Mouse (Mus musculus) layer of hippocampus, adult 8-10 months (tissue): ENCODE data around the gene Stxbp6. TPM values are rescaled to one million over a fixed set of nuclear protein-coding genes. Genes with fewer than 3 reads are reported as not detected.

Experiments used
- DNase-seq, 2 experiments: peaks; one replicate each; pipeline ENCODE4 v3.0.0; 2022; ENCODE audit warnings: low spot score in 2 of 2
- total RNA-seq, 4 experiments: library from RNA; stranded (reverse); gene quantifications; 2 replicates each; pipeline ENCODE4 v1.2.4; 2022

Stxbp6 gene
- total RNA-seq, 4 experiments from 2014 or later = 58.4 to 79.2 (median 75.5) TPM

DNA sequence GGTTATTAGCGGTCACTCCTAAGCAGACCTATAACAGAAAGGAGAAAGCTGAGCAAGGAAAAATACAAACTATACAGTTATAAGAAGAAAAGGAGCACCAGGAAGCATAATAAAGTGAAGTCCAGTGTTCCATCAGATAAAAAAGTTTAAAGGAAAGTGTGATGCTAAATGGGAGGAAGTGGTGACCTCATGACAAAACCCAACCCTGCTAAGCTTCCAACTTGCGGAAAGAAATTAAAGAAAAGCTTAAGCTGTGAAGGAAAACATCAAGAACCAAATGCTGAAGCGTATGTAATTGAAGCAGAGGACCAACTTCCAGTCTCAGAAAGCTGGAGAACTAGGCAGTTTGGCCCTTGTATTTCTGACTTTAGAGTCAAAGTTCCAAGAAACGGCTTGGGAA lies 77.1 kb downstream of the Stxbp6 start:
- DNase-seq = no peak

DNA sequence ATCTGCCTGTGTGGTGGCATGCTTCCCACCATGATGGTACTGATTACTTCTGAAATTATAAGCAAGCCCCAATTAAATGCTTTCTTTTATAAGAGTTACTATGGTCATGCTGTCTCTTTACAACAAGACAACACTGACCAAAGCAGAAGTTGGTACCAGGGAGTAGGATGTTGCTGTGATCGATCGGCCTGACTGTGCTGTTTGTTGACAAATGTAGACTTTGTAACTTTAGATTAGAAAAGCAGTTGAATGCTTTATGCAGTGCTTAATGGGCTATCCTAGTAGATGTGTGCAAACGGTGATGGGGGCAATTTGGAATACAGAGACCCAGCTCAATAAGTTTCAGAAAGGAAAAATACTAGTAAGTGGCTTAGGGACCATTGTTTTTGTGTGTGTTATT lies 77.6 kb downstream of the Stxbp6 start:
- DNase-seq = no peak

DNA sequence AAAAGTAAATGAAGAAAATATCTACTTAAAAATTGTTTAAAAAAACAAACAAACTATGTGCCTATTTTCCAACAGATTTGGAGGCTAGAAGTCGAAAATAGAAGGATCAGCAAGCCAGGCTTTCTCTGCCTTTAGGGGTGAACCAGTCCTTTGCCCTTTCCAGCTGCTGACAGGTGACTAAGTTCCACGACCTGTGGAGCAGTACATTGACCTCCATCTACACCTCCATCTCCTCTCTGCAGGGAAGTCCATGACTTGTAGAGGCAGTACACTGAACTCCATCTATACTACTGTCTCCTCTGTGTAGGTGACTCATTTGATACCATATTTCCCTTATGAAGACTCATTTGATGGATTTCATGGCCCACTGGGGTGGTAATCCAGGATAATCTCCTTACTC lies 78.2 kb downstream of the Stxbp6 start:
- no peak for DNase-seq

GRCm38 (mm10) chr12:44993391-44993790 lies 81.1 kb downstream of the Stxbp6 start:
- peak; percentile 83 to 87 for DNase-seq

DNA sequence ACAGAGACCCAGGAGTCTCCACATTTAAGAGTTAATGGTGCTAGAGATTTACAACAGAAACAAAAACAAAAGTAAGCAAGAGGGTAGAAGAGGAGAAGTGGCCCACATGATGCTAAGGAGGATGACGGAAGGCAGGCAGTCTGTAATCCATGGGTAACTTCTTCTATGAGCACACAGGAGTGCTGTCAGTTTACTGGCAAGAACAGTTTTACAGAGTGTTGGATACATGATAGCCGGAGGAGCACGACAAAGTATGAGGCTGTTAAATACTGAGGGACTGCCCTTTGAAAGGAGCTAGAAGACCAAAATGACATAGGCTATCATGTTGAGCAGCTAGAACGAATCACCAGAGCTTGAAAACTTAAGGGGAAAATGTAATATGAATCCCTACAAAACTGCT lies 81.7 kb downstream of the Stxbp6 start:
- no peak for DNase-seq

DNA sequence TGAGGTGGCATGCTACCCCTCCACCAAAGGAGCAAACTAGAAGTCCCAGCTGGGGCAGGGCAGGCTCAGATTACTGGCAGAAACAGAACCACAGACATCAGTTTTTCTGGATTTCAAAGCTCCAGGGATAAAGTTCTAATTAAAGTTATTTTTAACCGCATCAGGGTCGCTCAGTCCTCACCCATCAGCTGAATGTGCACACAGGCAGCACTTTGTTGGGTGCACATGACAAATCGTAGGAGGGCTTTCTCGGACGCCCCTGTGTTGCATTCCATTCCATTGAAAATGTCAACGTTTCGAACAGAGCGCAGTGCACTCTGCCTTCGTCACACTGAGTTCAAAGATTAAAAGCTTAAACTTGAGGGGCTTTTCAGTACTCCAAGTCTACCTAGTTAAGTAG lies 84.1 kb downstream of the Stxbp6 start:
- DNase-seq = no peak

GRCm38 (mm10) chr12:44989011-44989410 lies 85.5 kb downstream of the Stxbp6 start:
- no peak for DNase-seq

DNA sequence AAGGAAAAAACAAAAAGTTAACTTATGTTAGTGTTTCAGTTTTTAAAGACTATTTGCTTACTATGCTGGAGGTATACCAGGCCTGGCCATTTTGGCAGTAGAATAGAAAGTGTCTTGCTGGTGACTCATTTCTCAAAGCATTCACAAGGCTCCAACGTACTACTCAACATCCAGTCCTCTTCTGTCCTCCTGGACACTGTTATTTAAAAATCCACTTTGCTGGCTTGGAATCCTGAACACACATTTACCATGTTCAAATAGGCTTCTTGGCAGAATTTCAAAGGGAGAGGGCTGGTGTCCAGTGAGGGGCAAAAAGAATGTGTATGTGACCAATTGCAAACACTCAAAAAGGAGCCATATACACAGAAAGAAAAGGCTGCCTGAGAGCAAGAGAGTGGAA lies 86.7 kb downstream of the Stxbp6 start:
- no peak for DNase-seq

- DNase-seq = no peak
These were observed 95.1 kb downstream of the Stxbp6 start for GRCm38 (mm10) chr12:44979316-44979848.

GRCm38 (mm10) chr12:44975266-44975665 lies 99.2 kb downstream of the Stxbp6 start:
- DNase-seq = no peak

DNA sequence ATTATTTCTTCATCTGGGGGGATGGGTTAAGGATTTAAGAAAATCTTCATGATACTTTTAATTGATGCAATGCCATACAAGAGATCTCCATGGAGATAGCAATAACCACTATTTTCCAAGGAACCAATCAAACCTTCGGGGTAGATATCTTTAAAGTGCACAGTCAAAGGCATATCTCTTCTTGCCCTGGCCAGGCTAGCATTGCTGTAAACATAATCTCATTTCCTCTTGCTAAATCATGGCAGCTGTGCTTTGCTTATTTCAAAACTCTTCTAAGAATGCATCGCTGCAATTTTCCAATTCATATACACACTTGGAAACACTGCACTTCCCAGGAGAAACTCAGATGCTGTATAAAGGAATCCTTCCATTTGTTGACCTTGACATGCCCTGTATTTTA lies 103.0 kb downstream of the Stxbp6 start:
- no peak for DNase-seq

DNA sequence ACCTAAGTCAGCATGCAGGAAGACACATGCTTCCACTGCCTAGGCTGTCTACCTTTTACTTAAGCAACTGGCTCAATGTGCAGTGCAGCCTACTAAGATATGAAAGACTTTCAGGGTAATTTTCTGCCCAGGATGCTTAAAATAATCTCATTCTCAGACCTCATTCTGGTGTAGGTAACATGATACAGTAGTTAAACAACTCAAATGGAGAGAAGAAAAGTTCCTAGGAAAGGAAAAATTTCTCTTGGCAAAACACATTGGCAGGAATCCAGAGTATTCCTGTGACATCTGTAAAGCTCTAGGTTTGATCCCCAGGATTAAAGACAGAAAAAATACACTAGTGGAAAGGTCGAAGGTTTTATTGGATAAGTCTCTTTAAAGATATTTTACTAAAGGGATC lies 107.1 kb downstream of the Stxbp6 start:
- no peak for DNase-seq

DNA sequence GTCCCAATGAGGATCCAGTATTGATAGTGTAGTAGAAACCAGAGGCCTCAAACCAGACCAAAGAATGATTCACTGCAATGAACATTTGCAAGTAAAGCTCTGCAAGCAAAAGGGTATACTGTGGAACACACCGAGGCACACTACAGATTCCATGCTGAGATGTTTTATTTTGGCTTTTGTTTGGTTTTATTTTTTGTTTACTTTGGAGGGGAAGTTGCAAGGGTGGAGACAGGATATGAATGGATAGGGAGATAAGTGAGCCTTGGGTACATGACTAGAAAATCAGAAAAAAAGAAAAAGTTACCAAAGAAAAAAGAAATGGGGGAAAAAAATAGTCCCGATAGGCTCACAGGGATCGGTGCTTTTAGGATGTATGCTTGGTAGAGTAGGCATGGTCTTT lies 117.0 kb downstream of the Stxbp6 start:
- DNase-seq = no peak

- no peak for DNase-seq
These were observed 121.4 kb downstream of the Stxbp6 start for GRCm38 (mm10) chr12:44953121-44953520.

DNA sequence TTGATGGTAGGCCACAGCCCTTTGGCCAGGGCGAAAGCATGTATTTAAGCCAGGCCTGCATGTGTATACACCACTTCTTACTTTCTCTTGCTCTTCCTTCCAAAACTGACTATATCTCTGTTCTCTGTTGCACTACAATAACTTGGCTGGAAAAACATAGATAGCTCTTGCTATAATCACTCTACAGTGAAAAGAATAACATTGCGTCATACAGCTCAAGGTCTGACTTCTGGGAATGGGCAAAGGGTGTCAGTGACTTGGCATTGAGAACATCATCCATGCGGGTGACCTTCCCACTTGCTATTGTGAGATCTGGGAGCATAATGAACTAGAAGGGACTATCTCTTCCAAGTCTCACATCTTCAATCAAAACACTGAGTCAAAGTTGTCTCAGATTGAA lies 122.4 kb downstream of the Stxbp6 start:
- DNase-seq = no peak

DNA sequence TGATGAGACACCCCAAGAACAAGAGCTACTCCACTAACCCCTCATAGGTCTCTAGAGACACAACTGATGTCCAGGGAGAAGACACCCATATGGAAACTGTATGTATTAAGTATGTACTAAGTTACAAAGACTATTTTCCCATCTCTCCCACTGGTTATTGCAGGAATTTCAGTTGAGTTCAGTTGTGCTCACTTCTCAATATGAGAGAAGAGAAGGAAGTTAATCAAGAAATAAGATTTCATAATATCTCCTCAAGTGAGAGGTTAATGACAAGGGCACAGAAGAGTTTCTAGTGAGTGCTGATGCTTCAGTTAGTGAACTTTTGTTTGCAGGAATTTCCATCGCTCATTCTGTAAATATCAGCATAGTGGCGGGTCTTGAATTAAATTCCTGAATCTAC lies 124.0 kb downstream of the Stxbp6 start:
- no peak for DNase-seq

- no peak for DNase-seq
These were observed 126.7 kb downstream of the Stxbp6 start for GRCm38 (mm10) chr12:44947823-44948222.

DNA sequence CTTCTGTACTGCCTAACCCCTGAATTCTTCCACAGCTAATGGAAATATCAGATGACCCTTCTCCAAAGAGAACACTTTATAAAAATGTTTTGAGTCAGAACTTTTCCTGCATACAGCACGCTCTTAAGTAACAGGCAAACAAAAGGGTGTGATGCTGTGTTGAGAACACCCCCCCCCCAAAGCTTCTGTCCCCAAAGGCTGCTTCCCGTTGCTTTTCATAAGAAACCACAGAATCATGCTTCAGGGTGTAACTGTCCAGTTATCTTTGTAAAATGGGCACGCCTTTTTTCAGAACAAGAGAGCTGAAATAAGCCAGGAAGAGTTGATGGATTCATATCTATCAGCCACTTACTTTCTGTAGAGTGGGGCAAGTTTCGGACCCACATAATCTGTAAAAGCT lies 134.2 kb downstream of the Stxbp6 start:
- DNase-seq = no peak

- no peak for DNase-seq
These were observed 135.4 kb downstream of the Stxbp6 start for GRCm38 (mm10) chr12:44939106-44939505.

GRCm38 (mm10) chr12:44932954-44933353 lies 141.6 kb downstream of the Stxbp6 start:
- DNase-seq = no peak

- no peak for DNase-seq
These were observed 142.8 kb downstream of the Stxbp6 start for GRCm38 (mm10) chr12:44931716-44932115.

DNA sequence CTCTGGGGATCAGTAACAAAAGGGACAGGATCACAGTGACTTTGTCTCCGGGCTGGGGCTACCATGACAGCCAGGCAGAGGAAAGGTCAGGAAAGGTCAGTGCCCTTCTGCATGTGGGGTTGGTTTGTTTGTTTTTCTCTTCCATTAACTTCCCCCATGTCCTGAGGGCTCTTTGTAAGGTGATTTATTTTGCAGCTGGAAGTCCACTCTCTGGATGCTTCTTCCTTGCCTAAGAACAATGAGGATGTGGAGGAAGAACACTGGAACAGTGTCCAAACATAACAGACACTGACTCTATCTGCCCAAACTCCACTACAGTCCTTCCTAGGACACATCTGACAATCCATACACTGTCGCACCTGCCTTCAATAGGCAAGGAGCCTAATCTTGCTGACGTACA lies 146.1 kb downstream of the Stxbp6 start:
- no peak for DNase-seq

- DNase-seq = no peak
These were observed 148.6 kb downstream of the Stxbp6 start for GRCm38 (mm10) chr12:44925901-44926300.

- no peak for DNase-seq
These were observed 151.2 kb downstream of the Stxbp6 start for GRCm38 (mm10) chr12:44923273-44923672.
